Mouse (Mus musculus): ENCODE data around the gene Dync1i2.

The Dync1i2 gene

GRCm38 (mm10) chr2:71273955-71274679 is 62.6 kb downstream of the Dync1i2 start:
- DNase-seq, result peak in 1 of 2 experiments; percentile 2

GRCm38 (mm10) chr2:71275734-71276133 is 64.2 kb downstream of the Dync1i2 start:
- DNase-seq, result no peak

- DNase-seq, result no peak
Observed at GRCm38 (mm10) chr2:71278791-71279775, 67.6 kb downstream of the Dync1i2 start.

- no peak for DNase-seq
Observed at GRCm38 (mm10) chr2:71281981-71282380, 70.5 kb downstream of the Dync1i2 start.

GRCm38 (mm10) chr2:71290107-71290775 is 78.7 kb downstream of the Dync1i2 start:
- DNase-seq, result no peak

- DNase-seq, result no peak
Observed at GRCm38 (mm10) chr2:71291566-71291965, 80.1 kb downstream of the Dync1i2 start.

GRCm38 (mm10) chr2:71293983-71294382 is 82.5 kb downstream of the Dync1i2 start:
- DNase-seq, result no peak

GRCm38 (mm10) chr2:71294489-71294888 is 83.0 kb downstream of the Dync1i2 start:
- no peak for DNase-seq

GRCm38 (mm10) chr2:71295844-71296243 is 84.3 kb downstream of the Dync1i2 start:
- DNase-seq, result no peak

- DNase-seq, result no peak
Observed at GRCm38 (mm10) chr2:71297501-71297900, 86.0 kb downstream of the Dync1i2 start.

- DNase-seq, result peak; percentile 8 to 17
Observed at GRCm38 (mm10) chr2:71298729-71299128, 87.2 kb downstream of the Dync1i2 start.

- no peak for DNase-seq
Observed at GRCm38 (mm10) chr2:71302156-71302663, 90.7 kb downstream of the Dync1i2 start.

- DNase-seq, result no peak
Observed at GRCm38 (mm10) chr2:71303221-71303620, 91.7 kb downstream of the Dync1i2 start.

GRCm38 (mm10) chr2:71304821-71305220 is 93.3 kb downstream of the Dync1i2 start:
- no peak for DNase-seq

GRCm38 (mm10) chr2:71306357-71306756 is 94.9 kb downstream of the Dync1i2 start:
- no peak for DNase-seq

- DNase-seq, result no peak
Observed at GRCm38 (mm10) chr2:71309726-71310125, 98.2 kb downstream of the Dync1i2 start.

- DNase-seq, result no peak
Observed at GRCm38 (mm10) chr2:71312067-71312466, 100.6 kb downstream of the Dync1i2 start.

Data from B cell, adult 2 months (primary cell).